Mouse (Mus musculus) limb, embryonic 11.5 days (tissue): ENCODE measurements around the gene Fam49a. TPM values are rescaled to one million over a fixed set of nuclear protein-coding genes. Genes with fewer than 3 reads are reported as not detected.

ENCODE experiments used
- ATAC-seq: fragments of 200-750 bp; cut with Nextera tagmentation; 2 replicates; pipeline ENCODE4 v1.8.0; 2017; ENCODE audit warnings: low read depth; ENCODE audit not compliant: insufficient number of reproducible peaks, low FRiP score, low TSS enrichment
- DNase-seq: peaks from one replicate; pipeline ENCODE4 v3.0.0-alpha.2; 2015; ENCODE audit warnings: low spot score
- H3K27ac ChIP-seq: fragments of 300-500 bp; sonication (generic); replicated peaks from 2 replicates; pipeline ENCODE4 v1.5.1; 2014; ENCODE audit warnings: low read depth, mild to moderate bottlenecking, low read length
- H3K27me3 ChIP-seq: fragments of 300-500 bp; sonication (generic); 2 replicates; pipeline ENCODE4 v1.6.1; 2014; ENCODE audit warnings: mild to moderate bottlenecking, low read length, mixed read lengths; ENCODE audit not compliant: control insufficient read depth, insufficient read depth
- H3K36me3 ChIP-seq: fragments of 300-500 bp; sonication (generic); 2 replicates; pipeline ENCODE4 v1.6.1; 2014; ENCODE audit warnings: mild to moderate bottlenecking, low read length, moderate library complexity, mixed read lengths; ENCODE audit not compliant: control insufficient read depth, insufficient read depth
- H3K4me1 ChIP-seq: fragments of 300-500 bp; sonication (generic); 2 replicates; pipeline ENCODE4 v1.6.1; 2014; ENCODE audit warnings: low read length, mixed read lengths; ENCODE audit not compliant: control insufficient read depth, insufficient read depth
- H3K4me2 ChIP-seq: fragments of 300-500 bp; sonication (generic); 2 replicates; pipeline ENCODE4 v1.6.1; 2014; ENCODE audit warnings: low read depth, mild to moderate bottlenecking, moderate library complexity; ENCODE audit not compliant: severe bottlenecking
- H3K4me3 ChIP-seq: fragments of 300-500 bp; sonication (generic); 2 replicates; pipeline ENCODE4 v1.5.1; 2014; ENCODE audit warnings: low read depth, low read length
- H3K9ac ChIP-seq: fragments of 300-500 bp; sonication (generic); 2 replicates; pipeline ENCODE4 v1.6.1; 2014; ENCODE audit warnings: mild to moderate bottlenecking, low read length
- H3K9me3 ChIP-seq: fragments of 300-500 bp; sonication (generic); 2 replicates; pipeline ENCODE4 v1.6.1; 2016; ENCODE audit warnings: low read length; ENCODE audit not compliant: control insufficient read depth
- WGBS: fragments of 180-500 bp; shearing (Covaris S2); extraction: QIAGEN DNeasy Blood & Tissue Kit; methylation state at CpG from one replicate; pipeline ENCODE4 v1.1.7; 2014; 5-methylcytosine and 5-hydroxymethylcytosine counted together
- polyA plus RNA-seq: library from polyadenylated mRNA; unstranded; fragments of >200 nt; fragmentation: Nextera tagmentation; extraction: Ambion mirVana; gene quantifications from 2 replicates; pipeline ENCODE4 v1.2.1, GENCODE M21; 2014

Fam49a gene
- polyA plus RNA-seq, 1 experiment from 2014 or later, result 7.5 TPM

- Histone ChIP-seq H3K4me3 (no peak overlapping the region), H3K9me3 (no peaks in the 10 kb centered on the region), H3K27me3 (no peaks in the 10 kb centered on the region), H3K4me2 (no peak overlapping the region), H3K9ac (no peak overlapping the region), H3K36me3 (no peaks in the 10 kb centered on the region), H3K27ac (no peak overlapping the region), H3K4me1 (no peaks in the 10 kb centered on the region)
- ATAC-seq, result no peak
- DNase-seq, result no peak
- 95% methylated on average over 1 of the region's 1 CpGs for WGBS
Observed at GRCm38 (mm10) chr12:12427285-12427684, 165.3 kb downstream of the Fam49a start.

- Histone ChIP-seq H3K9me3 (no peaks in the 10 kb centered on the region), H3K4me2 (no peak overlapping the region)
Observed at GRCm38 (mm10) chr12:12428886-12429285, 166.9 kb downstream of the Fam49a start.

More at GRCm38 (mm10) chr12:12428886-12429285, 166.9 kb downstream of the Fam49a start:
- DNase-seq (no peak), ATAC-seq (no peak)
- H3K36me3 ChIP-seq, result no peaks in the 10 kb centered on the region
- no peaks in the 10 kb centered on the region for H3K27me3 ChIP-seq
- no peak overlapping the region for H3K4me3 ChIP-seq
- H3K9ac ChIP-seq, result no peak overlapping the region
- no peaks in the 10 kb centered on the region for H3K4me1 ChIP-seq
- H3K27ac ChIP-seq, result no peak overlapping the region
- 87% methylated on average over 7 of the region's 7 CpGs for WGBS
